ENCODE assay signal across 8 mouse cellular contexts in the genomic region with DNA sequence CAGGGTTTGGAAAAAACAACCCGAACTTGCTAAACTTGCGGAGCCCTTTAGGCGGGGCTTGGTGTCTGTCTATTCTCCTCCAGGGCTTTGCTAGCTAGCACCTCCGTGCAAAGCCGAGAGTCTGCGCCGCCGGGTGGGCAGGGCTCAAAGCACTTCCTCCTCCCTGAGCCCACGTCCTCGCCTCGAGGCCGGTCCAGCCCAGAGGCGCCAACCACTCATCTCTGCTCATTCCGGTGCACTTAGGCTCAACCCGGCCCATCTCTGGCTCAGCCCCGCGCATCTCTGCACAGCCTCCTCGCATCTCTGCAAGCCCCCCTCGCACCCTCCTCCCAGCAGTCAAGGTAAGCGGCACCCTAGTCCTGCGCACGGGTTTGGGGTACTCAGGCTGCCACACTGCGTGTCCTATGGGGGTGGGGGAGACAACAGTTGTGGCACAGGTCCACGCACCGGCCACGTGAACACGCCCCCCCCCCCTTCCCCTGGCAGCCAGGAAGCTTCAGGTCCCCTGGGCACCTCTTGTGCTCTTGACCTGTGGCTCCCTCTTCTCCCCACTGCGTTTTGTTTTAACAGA. TPM values are rescaled to one million over a fixed set of nuclear protein-coding genes. Genes with fewer than 3 reads are reported as not detected.
DNase-seq lines count a peak whose midpoint lies in the region; ATAC-seq and TF ChIP-seq lines count a peak whose summit lies in the region.

No protein-coding gene starts in this region.

- peak; percentile 83 for ATAC-seq in forebrain, embryonic 11.5 days (replicated peaks; ENCODE audit: low FRiP score)
- peak; percentile 74 for ATAC-seq in heart, embryonic 16.5 days (replicated peaks; ENCODE audit: extremely low read depth, insufficient read depth, low FRiP score)
- ATAC-seq in liver, embryonic 14.5 days (ENCODE audit: insufficient read depth), result peak; percentile 83
- peak; percentile 88 for ATAC-seq in stomach, embryonic 14.5 days (ENCODE audit: insufficient number of reproducible peaks, insufficient read depth, low FRiP score, low read depth)

- no peaks in the 10 kb centered on the region for H3K9me3 ChIP-seq in forebrain, embryonic 11.5 days (ENCODE audit: control insufficient read depth, low read length)
- H3K9me3 ChIP-seq in heart, embryonic 16.5 days (replicated peaks; ENCODE audit: control insufficient read depth, low read length), result no peaks in the 10 kb centered on the region
- no peaks in the 10 kb centered on the region for H3K9me3 ChIP-seq in liver, embryonic 14.5 days (ENCODE audit: control insufficient read depth, low read length)
- H3K9me3 ChIP-seq in stomach, embryonic 14.5 days (ENCODE audit: control insufficient read depth, low read depth, low read length), result no peaks in the 10 kb centered on the region

- peak overlapping the region; percentile 73 for H3K4me2 ChIP-seq in forebrain, embryonic 11.5 days (ENCODE audit: low read depth, low read length, severe bottlenecking)
- H3K4me2 ChIP-seq in heart, embryonic 16.5 days (ENCODE audit: low read depth, low read length), result peak overlapping the region; percentile 83
- H3K4me2 ChIP-seq in liver, embryonic 14.5 days (ENCODE audit: low read depth), result peak overlapping the region; percentile 89
- peak overlapping the region; percentile 71 for H3K4me2 ChIP-seq in stomach, embryonic 14.5 days (replicated peaks; ENCODE audit: low read depth, low read length)

- TF ChIP-seq CTCF in liver, embryonic 14.5 days (IDR thresholded peaks at IDR 0.05; ENCODE audit: low read depth), result no peak; the same call in 1 of the 2 replicates

- DNase-seq in 3134 (ENCODE audit: extremely low read depth, insufficient read length, low spot score), result peak; percentile 91
- DNase-seq in adrenal gland, adult (ENCODE audit: inconsistent age in 2 of 2, low spot score in 1 of 2), result peak; percentile 48 to 72
- peak; percentile 64 for DNase-seq in forebrain, embryonic 11.5 days (ENCODE audit: low spot score)
- peak; percentile 30 to 61 for DNase-seq in kidney, postnatal 36 days
- DNase-seq in liver, embryonic 14.5 days (ENCODE audit: low read depth in 3 of 3, low spot score in 3 of 3), result peak in 2 of 3 experiments; percentile 52 to 55
- peak; percentile 90 for DNase-seq in natural killer cell, adult 2 months (ENCODE audit: low spot score in 2 of 2)

- H3K9ac ChIP-seq in forebrain, embryonic 11.5 days (ENCODE audit: low read length), result peak overlapping the region; percentile 63
- H3K9ac ChIP-seq in heart, embryonic 16.5 days (ENCODE audit: low read length), result peak overlapping the region; percentile 67
- peak overlapping the region; percentile 73 for H3K9ac ChIP-seq in liver, embryonic 14.5 days (replicated peaks)
- H3K9ac ChIP-seq in stomach, embryonic 14.5 days (replicated peaks; ENCODE audit: low read depth, low read length), result 0 out of 2 replicates have a peak overlapping the region, but pooled peaks have one; percentile 18

- TF ChIP-seq EP300 in liver, embryonic 14.5 days (IDR thresholded peaks at IDR 0.05; ENCODE audit: low read depth), result no peak

- peak overlapping the region; percentile 32 for H3K4me3 ChIP-seq in forebrain, embryonic 11.5 days (ENCODE audit: low read depth, low read length)
- H3K4me3 ChIP-seq in heart, embryonic 16.5 days (ENCODE audit: low read length), result peak overlapping the region; percentile 55
- peak overlapping the region; percentile 55 to 67 for H3K4me3 ChIP-seq in liver, embryonic 14.5 days (ENCODE audit: insufficient read depth in 1 of 2, low read depth in 2 of 2, low read length in 2 of 2)
- H3K4me3 ChIP-seq in stomach, embryonic 14.5 days (ENCODE audit: low read depth, low read length), result peak overlapping the region; percentile 34

- H3K36me3 ChIP-seq in forebrain, embryonic 11.5 days (ENCODE audit: control insufficient read depth, insufficient read depth, low read length), result no peaks in the 10 kb centered on the region
- no peaks in the 10 kb centered on the region for H3K36me3 ChIP-seq in heart, embryonic 16.5 days (ENCODE audit: control insufficient read depth, insufficient read depth)
- no peaks in the 10 kb centered on the region for H3K36me3 ChIP-seq in liver, embryonic 14.5 days (replicated peaks; ENCODE audit: control insufficient read depth, insufficient read depth, low read depth)
- no peaks in the 10 kb centered on the region for H3K36me3 ChIP-seq in stomach, embryonic 14.5 days (ENCODE audit: control insufficient read depth, insufficient read depth, low read length)

- WGBS in forebrain, embryonic 11.5 days, result under 1% methylated on average over 28 of the region's 28 CpGs
- WGBS in heart, embryonic 16.5 days, result under 1% methylated on average over 28 of the region's 28 CpGs
- WGBS in liver, embryonic 14.5 days (ENCODE audit: insufficient replicate concordance), result under 1% methylated on average over 28 of the region's 28 CpGs
- WGBS in stomach, embryonic 14.5 days, result under 1% methylated on average over 28 of the region's 28 CpGs

- H3K27ac ChIP-seq in forebrain, embryonic 11.5 days (ENCODE audit: low read depth, low read length), result no peak overlapping the region
- peak overlapping the region; percentile 82 for H3K27ac ChIP-seq in heart, embryonic 16.5 days (ENCODE audit: low read length)
- peak overlapping the region; percentile 74 for H3K27ac ChIP-seq in liver, embryonic 14.5 days
- no peak overlapping the region for H3K27ac ChIP-seq in stomach, embryonic 14.5 days (ENCODE audit: low read length)

- no peaks in the 10 kb centered on the region for H3K27me3 ChIP-seq in forebrain, embryonic 11.5 days (ENCODE audit: control insufficient read depth, insufficient read depth, low read length)
- no peaks in the 10 kb centered on the region for H3K27me3 ChIP-seq in heart, embryonic 16.5 days (ENCODE audit: control insufficient read depth, insufficient read depth, low read length)
- H3K27me3 ChIP-seq in liver, embryonic 14.5 days (ENCODE audit: control insufficient read depth, insufficient read depth, low read length), result no peaks in the 10 kb centered on the region
- H3K27me3 ChIP-seq in stomach, embryonic 14.5 days (ENCODE audit: control insufficient read depth, insufficient read depth, low read length), result no peaks in the 10 kb centered on the region

- no peaks in the 10 kb centered on the region; the same call in 1 of the 2 replicates for H3K4me1 ChIP-seq in forebrain, embryonic 11.5 days (replicated peaks; ENCODE audit: control insufficient read depth, insufficient read depth, low read length)
- peaks cover 4% of the 10 kb centered on the region for H3K4me1 ChIP-seq in heart, embryonic 16.5 days (ENCODE audit: control insufficient read depth, insufficient read depth, low read length)
- peaks cover 10 to 21% of the 10 kb centered on the region in 2 experiments for H3K4me1 ChIP-seq in liver, embryonic 14.5 days (replicated peaks; ENCODE audit: control insufficient read depth in 2 of 2, insufficient read depth in 2 of 2, low read length in 1 of 2)
- peaks cover 5% of the 10 kb centered on the region; the same call in 1 of the 2 replicates for H3K4me1 ChIP-seq in stomach, embryonic 14.5 days (ENCODE audit: control insufficient read depth, insufficient read depth, low read length)

RNA-seq across cellular contexts. Expression of a gene that starts 0.4 kb away (rescaled TPM):
- 0.53 and 0.76 TPM in 2 replicates for polyA plus RNA-seq in forebrain, embryonic 11.5 days (2014; fragmentation: Nextera tagmentation; extraction: Ambion mirVana)
- 2.5 and 4.5 TPM in 2 replicates for polyA plus RNA-seq in heart, embryonic 16.5 days (2015; fragmentation: Nextera tagmentation; extraction: Ambion mirVana)
- polyA plus RNA-seq in liver, embryonic 14.5 days (2012; rRNA removed), result 4.3 and 7.3 TPM in 2 replicates
- 10.6 and 12.2 TPM in 2 replicates for polyA plus RNA-seq in liver, embryonic 14.5 days (2014; fragmentation: Nextera tagmentation; extraction: Ambion mirVana)
- 2.3 and 2.7 TPM in 2 replicates for polyA plus RNA-seq in stomach, embryonic 14.5 days (2014; fragmentation: Nextera tagmentation; extraction: Ambion mirVana)

Comparison
In these comparisons a context has a peak if more than half of its experiments do, and no peak if none do; other contexts are left out.
1. H3K27ac ChIP-seq: peak in heart, embryonic 16.5 days (single experiment) and liver, embryonic 14.5 days (single experiment); none in forebrain, embryonic 11.5 days (single experiment) and stomach, embryonic 14.5 days (single experiment).
2. H3K9ac ChIP-seq: peak in every context shown above with its lines; median percentile 73 in liver, embryonic 14.5 days; 67 in heart, embryonic 16.5 days; 63 in forebrain, embryonic 11.5 days; 18 in stomach, embryonic 14.5 days.
3. Peak in every context shown above with its lines, with median percentiles within 50 percentile points of each other: DNase-seq, ATAC-seq, H3K4me2 ChIP-seq and H3K4me3 ChIP-seq.